Mouse (Mus musculus) liver, embryonic 12.5 days (tissue): ENCODE data around the gene Disp3. TPM values are rescaled to one million over a fixed set of nuclear protein-coding genes. Genes with fewer than 3 reads are reported as not detected.

Source experiments
- ATAC-seq: fragments of 200-750 bp; cut with Nextera tagmentation; 2 replicates; pipeline ENCODE4 v1.8.0; 2017; ENCODE audit warnings: moderate number of reproducible peaks, mild to moderate bottlenecking, moderate library complexity
- H3K27ac ChIP-seq: fragments of 300-500 bp; sonication (generic); 2 replicates; pipeline ENCODE4 v1.5.1; 2016; ENCODE audit warnings: mild to moderate bottlenecking
- H3K27me3 ChIP-seq: fragments of 300-500 bp; sonication (generic); replicated peaks from 2 replicates; pipeline ENCODE4 v1.6.1; 2016; ENCODE audit warnings: mild to moderate bottlenecking, moderate library complexity
- H3K36me3 ChIP-seq: fragments of 300-500 bp; sonication (generic); 2 replicates; pipeline ENCODE4 v1.6.1; 2016; ENCODE audit warnings: mild to moderate bottlenecking, moderate library complexity
- H3K4me1 ChIP-seq: fragments of 300-500 bp; sonication (generic); 2 replicates; pipeline ENCODE4 v1.6.1; 2016
- H3K4me2 ChIP-seq: fragments of 300-500 bp; sonication (generic); 2 replicates; pipeline ENCODE4 v1.6.1; 2016; ENCODE audit warnings: mild to moderate bottlenecking, moderate library complexity
- H3K4me3 ChIP-seq: fragments of 300-500 bp; sonication (generic); 2 replicates; pipeline ENCODE4 v1.5.1; 2016; ENCODE audit warnings: mild to moderate bottlenecking, moderate library complexity
- H3K9ac ChIP-seq: fragments of 300-500 bp; sonication (generic); 2 replicates; pipeline ENCODE4 v1.6.1; 2016; ENCODE audit warnings: mild to moderate bottlenecking, moderate library complexity
- H3K9me3 ChIP-seq: fragments of 300-500 bp; sonication (generic); replicated peaks from 2 replicates; pipeline ENCODE4 v1.6.1; 2016; ENCODE audit warnings: mild to moderate bottlenecking, moderate library complexity
- WGBS: fragments of 180-500 bp; shearing (Covaris S2); methylation state at CpG from one replicate; pipeline ENCODE4 v1.1.7; 2016; ENCODE audit not compliant: insufficient replicate concordance; 5-methylcytosine and 5-hydroxymethylcytosine counted together
- polyA plus RNA-seq: library from polyadenylated mRNA; unstranded; fragments of >200 nt; fragmentation: Nextera tagmentation; extraction: Ambion mirVana; gene quantifications from 2 replicates; pipeline ENCODE4 v1.2.1, GENCODE M21; 2016

Gene Disp3
- polyA plus RNA-seq, 1 experiment from 2014 or later, result 0.11 TPM

DNA sequence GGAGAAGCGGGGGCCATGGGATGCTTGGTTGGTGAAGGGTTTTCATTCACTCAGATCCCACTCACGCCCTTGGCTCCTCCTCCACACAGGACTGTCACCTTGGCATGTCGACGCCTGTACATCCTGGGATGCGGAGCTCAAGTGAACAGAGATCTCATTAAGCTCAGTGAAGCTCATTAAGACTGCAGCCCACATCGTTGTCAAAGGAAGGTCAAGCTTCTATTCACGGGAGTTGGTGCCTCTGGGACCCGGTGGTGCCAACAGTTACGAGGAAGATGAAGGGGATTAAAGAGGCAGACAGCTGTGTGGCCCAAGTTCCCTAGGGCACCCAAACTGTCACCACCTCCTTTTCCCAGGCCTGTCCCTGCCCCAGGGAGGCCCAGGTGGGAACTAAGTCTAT is 49.5 kb downstream of the Disp3 start:
- WGBS, result 52% methylated on average over 9 of the region's 9 CpGs
- no peak for ATAC-seq
- H3K4me1 ChIP-seq, result no peaks in the 10 kb centered on the region

GRCm38 (mm10) chr4:148236664-148237063 is 51.1 kb downstream of the Disp3 start:
- no peaks in the 10 kb centered on the region for H3K36me3 ChIP-seq

More for the DNA sequence above, 49.5 kb downstream of the Disp3 start:
- Histone ChIP-seq H3K9me3 (no peaks in the 10 kb centered on the region), H3K4me3 (no peak overlapping the region), H3K9ac (no peak overlapping the region), H3K36me3 (no peaks in the 10 kb centered on the region), H3K27ac (no peak overlapping the region), H3K4me2 (no peak overlapping the region), H3K27me3 (peaks cover 8% of the 10 kb centered on the region; the same call in 1 of the 2 replicates)

GRCm38 (mm10) chr4:148233061-148233460 is 54.7 kb downstream of the Disp3 start:
- no peak for ATAC-seq
- Histone ChIP-seq H3K36me3 (no peaks in the 10 kb centered on the region), H3K4me2 (no peak overlapping the region), H3K4me3 (no peak overlapping the region), H3K9me3 (no peaks in the 10 kb centered on the region), H3K27me3 (peaks cover 12% of the 10 kb centered on the region), H3K4me1 (no peaks in the 10 kb centered on the region), H3K9ac (no peak overlapping the region), H3K27ac (no peak overlapping the region)
- WGBS, result 61% methylated on average over 9 of the region's 9 CpGs

More at GRCm38 (mm10) chr4:148236664-148237063, 51.1 kb downstream of the Disp3 start:
- Histone ChIP-seq H3K4me1 (no peaks in the 10 kb centered on the region), H3K4me3 (no peak overlapping the region), H3K4me2 (no peak overlapping the region), H3K27ac (no peak overlapping the region), H3K9ac (no peak overlapping the region), H3K27me3 (peaks cover 8% of the 10 kb centered on the region; the same call in 1 of the 2 replicates), H3K9me3 (no peaks in the 10 kb centered on the region)
- 68% methylated on average over 8 of the region's 8 CpGs for WGBS
- ATAC-seq, result no peak

DNA sequence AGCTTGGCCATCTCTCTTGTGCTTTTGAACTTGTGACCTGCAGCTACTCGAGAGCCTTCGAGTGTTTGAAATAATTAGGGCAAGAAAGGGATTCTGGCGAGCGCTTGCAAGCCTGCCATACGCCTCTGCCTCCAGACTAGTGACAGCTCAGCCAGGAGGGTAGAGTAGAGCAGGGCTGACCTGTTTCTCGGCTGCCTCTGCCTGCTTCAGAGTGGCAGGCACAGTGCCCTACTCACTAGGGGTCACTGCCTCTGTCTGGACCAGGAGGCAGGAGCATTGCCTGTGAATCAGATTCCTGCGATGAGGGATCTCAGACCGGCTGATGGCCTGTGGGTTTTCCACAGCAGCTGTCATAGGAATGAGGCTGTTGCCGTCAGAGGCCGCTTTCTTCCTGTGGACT is 55.1 kb downstream of the Disp3 start:
- Histone ChIP-seq H3K27ac (no peak overlapping the region), H3K9ac (no peak overlapping the region), H3K4me1 (no peaks in the 10 kb centered on the region), H3K4me2 (no peak overlapping the region), H3K36me3 (no peaks in the 10 kb centered on the region), H3K4me3 (no peak overlapping the region), H3K27me3 (peaks cover 11% of the 10 kb centered on the region), H3K9me3 (no peaks in the 10 kb centered on the region)
- 64% methylated on average over 10 of the region's 10 CpGs for WGBS
- no peak for ATAC-seq

GRCm38 (mm10) chr4:148232124-148232523 is 55.6 kb downstream of the Disp3 start:
- no peak overlapping the region for H3K27ac ChIP-seq
- no peaks in the 10 kb centered on the region for H3K36me3 ChIP-seq
- H3K4me2 ChIP-seq, result no peak overlapping the region
- H3K27me3 ChIP-seq, result peaks cover 11% of the 10 kb centered on the region
- no peak overlapping the region for H3K4me3 ChIP-seq
- 57% methylated on average over 4 of the region's 4 CpGs for WGBS
- no peaks in the 10 kb centered on the region for H3K9me3 ChIP-seq
- no peak for ATAC-seq
- H3K4me1 ChIP-seq, result no peaks in the 10 kb centered on the region
- H3K9ac ChIP-seq, result no peak overlapping the region

GRCm38 (mm10) chr4:148229646-148230045 is 58.1 kb downstream of the Disp3 start:
- Histone ChIP-seq H3K27me3 (peaks cover 11% of the 10 kb centered on the region), H3K4me1 (no peaks in the 10 kb centered on the region), H3K27ac (no peak overlapping the region), H3K4me3 (no peak overlapping the region), H3K9me3 (no peaks in the 10 kb centered on the region), H3K4me2 (no peak overlapping the region), H3K36me3 (no peaks in the 10 kb centered on the region), H3K9ac (no peak overlapping the region)
- 8% methylated on average over 16 of the region's 16 CpGs for WGBS
- 0 out of 2 replicates have a peak, but pooled peaks have one; percentile 32 for ATAC-seq

DNA sequence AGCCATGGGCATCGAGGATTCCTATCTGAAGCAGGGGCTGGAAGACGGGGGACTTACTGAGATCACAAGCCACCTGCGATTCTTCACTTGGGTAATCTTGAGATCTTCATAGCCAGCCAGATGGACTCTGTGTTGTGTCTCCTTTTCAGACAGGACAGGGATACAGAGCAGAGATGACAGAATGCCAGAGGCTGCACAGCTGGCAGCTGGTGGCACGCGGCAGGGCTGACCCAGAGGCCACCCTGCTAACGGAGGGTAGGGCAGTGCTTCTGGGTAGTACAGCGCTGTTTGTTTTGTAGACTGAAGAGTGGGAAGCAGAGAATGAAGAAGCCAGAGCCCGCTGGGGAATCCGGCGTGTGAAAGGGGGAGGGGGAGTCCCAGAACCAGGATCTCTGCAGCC is 64.8 kb downstream of the Disp3 start:
- H3K4me2 ChIP-seq, result no peak overlapping the region
- H3K9me3 ChIP-seq, result no peaks in the 10 kb centered on the region
- H3K9ac ChIP-seq, result no peak overlapping the region
- H3K4me3 ChIP-seq, result no peak overlapping the region
- WGBS, result 47% methylated on average over 10 of the region's 10 CpGs
- H3K27me3 ChIP-seq, result peaks cover 56% of the 10 kb centered on the region
- no peaks in the 10 kb centered on the region for H3K4me1 ChIP-seq
- no peak for ATAC-seq
- H3K36me3 ChIP-seq, result no peaks in the 10 kb centered on the region
- H3K27ac ChIP-seq, result no peak overlapping the region

DNA sequence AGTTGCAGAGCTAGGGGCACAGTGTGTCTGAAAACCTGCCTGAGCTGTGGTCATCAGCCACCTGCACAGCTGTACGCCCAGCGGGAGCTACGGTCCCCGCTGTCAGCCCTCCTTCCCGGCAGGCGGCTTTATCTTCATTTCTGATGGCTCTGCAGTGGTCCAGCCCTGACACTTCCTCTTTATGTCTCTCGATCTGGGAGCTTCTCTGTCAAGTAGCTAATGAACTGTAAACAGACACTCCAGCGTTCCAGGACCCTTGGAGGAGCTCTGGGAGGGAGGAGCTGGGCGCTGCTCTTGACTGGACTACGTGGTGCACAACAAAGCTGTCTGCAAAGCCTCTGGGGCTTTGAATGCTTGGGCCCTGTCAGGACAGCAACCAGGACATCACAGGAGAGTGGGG is 67.1 kb downstream of the Disp3 start:
- 4% methylated on average over 10 of the region's 10 CpGs for WGBS
- no peak for ATAC-seq
- Histone ChIP-seq H3K4me2 (no peak overlapping the region), H3K9me3 (no peaks in the 10 kb centered on the region), H3K36me3 (no peaks in the 10 kb centered on the region), H3K4me1 (no peaks in the 10 kb centered on the region), H3K4me3 (no peak overlapping the region), H3K27ac (no peak overlapping the region), H3K27me3 (peaks cover 78% of the 10 kb centered on the region), H3K9ac (no peak overlapping the region)

DNA sequence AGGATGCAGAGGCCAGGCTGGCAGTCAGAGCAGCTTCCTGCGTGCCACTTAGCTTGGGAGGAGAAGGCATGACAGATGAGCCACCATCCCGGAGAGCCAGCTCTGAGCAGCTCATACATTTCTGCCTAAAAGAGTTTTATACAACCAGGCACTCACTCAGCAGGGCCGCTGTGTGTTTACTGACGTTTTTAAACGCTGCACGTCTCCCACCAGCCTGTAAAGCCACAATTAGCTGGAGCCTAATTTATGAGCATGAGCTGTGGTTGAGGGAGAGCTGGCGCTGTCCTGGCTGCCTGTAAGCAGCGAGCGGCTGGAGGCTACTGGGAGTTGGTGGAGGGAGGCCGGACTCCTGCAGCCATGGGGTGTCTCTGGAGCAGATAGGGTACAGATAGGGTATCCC is 69.5 kb downstream of the Disp3 start:
- Histone ChIP-seq H3K27me3 (peaks cover 98% of the 10 kb centered on the region), H3K36me3 (no peaks in the 10 kb centered on the region), H3K27ac (no peak overlapping the region), H3K4me2 (no peak overlapping the region), H3K9ac (no peak overlapping the region), H3K4me3 (no peak overlapping the region), H3K9me3 (no peaks in the 10 kb centered on the region), H3K4me1 (no peaks in the 10 kb centered on the region)
- no peak for ATAC-seq
- WGBS, result 20% methylated on average over 10 of the region's 10 CpGs

GRCm38 (mm10) chr4:148215264-148215900 is 72.4 kb downstream of the Disp3 start:
- WGBS, result 52% methylated on average over 11 of the region's 11 CpGs
- no peak overlapping the region for H3K4me2 ChIP-seq
- no peak overlapping the region for H3K4me3 ChIP-seq
- no peak for ATAC-seq
- no peak overlapping the region for H3K27ac ChIP-seq
- no peaks in the 10 kb centered on the region for H3K36me3 ChIP-seq
- no peaks in the 10 kb centered on the region for H3K4me1 ChIP-seq
- no peaks in the 10 kb centered on the region for H3K9me3 ChIP-seq
- peaks cover 96% of the 10 kb centered on the region for H3K27me3 ChIP-seq
- H3K9ac ChIP-seq, result no peak overlapping the region

DNA sequence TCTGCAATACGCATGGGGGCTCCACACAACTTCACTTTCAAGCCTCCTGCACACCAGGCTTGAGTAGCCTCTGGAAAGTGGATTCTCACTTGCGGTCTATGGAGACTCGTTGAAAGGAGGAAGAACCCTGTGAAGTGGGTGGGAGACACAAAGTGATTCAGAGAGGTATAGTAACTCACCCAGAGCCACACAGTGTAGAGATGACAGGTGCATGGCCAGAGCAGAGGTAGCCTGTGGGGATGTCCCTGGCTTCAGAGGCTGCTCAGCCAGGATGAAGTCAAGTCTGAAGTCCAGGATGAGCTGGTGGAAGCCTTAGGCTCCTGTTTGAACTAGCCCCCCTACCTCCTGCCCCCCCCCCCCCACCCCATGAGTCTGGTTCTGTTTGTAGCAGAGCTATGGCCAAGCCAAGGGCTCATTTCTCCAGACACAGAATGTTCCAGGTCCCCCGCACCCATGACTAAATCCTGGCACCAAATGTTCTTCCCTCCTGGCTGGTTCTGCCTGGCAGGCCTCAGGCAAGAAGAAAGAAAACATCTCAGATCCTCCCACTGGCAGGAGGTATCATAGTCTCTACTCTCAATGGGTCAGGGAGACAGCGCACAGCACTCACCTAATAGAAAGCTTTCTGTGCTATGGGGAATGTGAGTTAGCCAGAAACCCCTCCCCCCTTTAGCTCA is 73.2 kb downstream of the Disp3 start:
- 44% methylated on average over 5 of the region's 5 CpGs for WGBS
- H3K4me1 ChIP-seq, result no peaks in the 10 kb centered on the region
- H3K4me3 ChIP-seq, result no peak overlapping the region
- no peaks in the 10 kb centered on the region for H3K9me3 ChIP-seq
- peaks cover 96% of the 10 kb centered on the region for H3K27me3 ChIP-seq
- ATAC-seq, result 0 out of 2 replicates have a peak, but pooled peaks have one; percentile 13
- H3K4me2 ChIP-seq, result no peak overlapping the region
- H3K27ac ChIP-seq, result no peak overlapping the region
- no peaks in the 10 kb centered on the region for H3K36me3 ChIP-seq
- H3K9ac ChIP-seq, result no peak overlapping the region

DNA sequence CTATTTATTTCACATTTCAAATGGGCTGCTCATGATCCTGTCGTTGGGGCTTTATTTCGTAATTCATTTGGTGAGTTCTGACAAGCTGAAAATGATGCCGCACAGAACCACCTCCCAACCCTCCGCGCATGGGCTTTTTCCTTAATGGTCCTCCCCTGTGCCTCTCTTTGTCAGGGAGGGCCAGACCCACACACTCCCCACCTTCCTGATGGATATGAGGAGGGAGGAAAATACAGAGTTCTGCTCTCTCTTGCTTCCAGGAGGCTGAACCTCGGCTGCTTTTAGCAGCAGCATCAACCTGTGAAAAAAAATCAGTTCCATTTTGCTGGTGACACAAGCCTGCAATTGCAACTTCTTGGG is 82.9 kb downstream of the Disp3 start:
- no peak for ATAC-seq
- H3K9ac ChIP-seq, result peak overlapping the region; percentile 71
- peak overlapping the region; percentile 97 for H3K27ac ChIP-seq
- H3K27me3 ChIP-seq, result peaks cover 33% of the 10 kb centered on the region
- no peaks in the 10 kb centered on the region for H3K36me3 ChIP-seq
- no peaks in the 10 kb centered on the region for H3K9me3 ChIP-seq
- H3K4me3 ChIP-seq, result no peak overlapping the region
- H3K4me2 ChIP-seq, result peak overlapping the region; percentile 72
- WGBS, result 63% methylated on average over 6 of the region's 6 CpGs
- peaks cover 65% of the 10 kb centered on the region for H3K4me1 ChIP-seq
